ENCODE assay signal across 23 mouse cellular contexts in the genomic region with DNA sequence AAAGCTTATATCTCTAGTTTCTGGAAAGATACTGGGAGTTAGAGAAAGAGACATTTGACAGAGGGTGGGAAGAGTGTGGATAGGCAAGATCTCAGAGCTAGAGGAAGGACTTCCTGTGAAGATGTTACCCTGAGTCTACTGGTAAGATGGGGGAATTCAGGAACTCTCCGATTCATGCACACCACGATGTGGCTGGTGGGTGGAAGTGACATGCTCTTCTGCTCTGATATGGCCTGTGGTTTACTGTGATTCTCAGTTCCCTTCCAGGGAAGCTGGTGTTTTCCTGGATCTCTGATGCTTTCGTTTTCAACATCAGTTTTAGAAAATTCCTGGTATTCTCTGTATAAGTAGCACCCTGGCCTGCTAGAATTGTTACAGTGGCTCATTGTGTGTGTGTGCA. TPM values are rescaled to one million over a fixed set of nuclear protein-coding genes. Genes with fewer than 3 reads are reported as not detected.
DNase-seq lines count a peak whose midpoint lies in the region; ATAC-seq and TF ChIP-seq lines count a peak whose summit lies in the region.
"Had no signal": no experiment of that assay in that cellular context is flagged by ENCODE, and none has a peak within 500 bp of the region (broad histone marks: within the 10 kb centered on the region; RNA-seq: fewer than 3 reads in every experiment).

No protein-coding gene starts in this region.

- in situ Hi-C loops in CH12.LX (cut with MboI; ENCODE audit: low pct_ligation_motif_present, low pct_unique_long_range_greater_than_20kb, low sequenced_read_pairs) = no loop called here

- H3K4me3 ChIP-seq in thymus, adult 2 months (ENCODE audit: control insufficient read depth, insufficient read depth, low read length) = no peak overlapping the region
- H3K4me3 ChIP-seq in CH12.LX (replicated peaks in 1 of 3; ENCODE audit: low read depth in 2 of 3, low read length in 2 of 3, poor library complexity in 1 of 3) = no peak overlapping the region
- H3K4me3 ChIP-seq in kidney, adult 2 months (ENCODE audit: insufficient read depth, low read depth, low read length) = no peak overlapping the region
- H3K4me3 ChIP-seq: embryonic facial prominence, embryonic 10.5 days; embryonic facial prominence, embryonic 12.5 days; forebrain, embryonic 13.5 days; forebrain, embryonic 15.5 days had no signal

- peaks cover 12% of the 10 kb centered on the region for H3K4me1 ChIP-seq in thymus, adult 2 months (replicated peaks; ENCODE audit: control insufficient read depth, insufficient read depth, low read length)
- H3K4me1 ChIP-seq in CH12.LX (ENCODE audit: control insufficient read depth in 1 of 2, insufficient read depth in 2 of 2) = peaks cover 4 to 21% of the 10 kb centered on the region in 2 experiments; a peak in 3 of 4 replicates
- no peaks in the 10 kb centered on the region for H3K4me1 ChIP-seq in kidney, adult 2 months (ENCODE audit: control insufficient read depth, insufficient read depth, low read length)
- H3K4me1 ChIP-seq: embryonic facial prominence, embryonic 10.5 days; embryonic facial prominence, embryonic 12.5 days; forebrain, embryonic 13.5 days; forebrain, embryonic 15.5 days had no signal

- 0 out of 2 replicates have a peak overlapping the region, but pooled peaks have one; percentile 6 for H3K9ac ChIP-seq in CH12.LX (ENCODE audit: insufficient read depth, low read depth)
- H3K9ac ChIP-seq: embryonic facial prominence, embryonic 12.5 days; forebrain, embryonic 13.5 days; forebrain, embryonic 15.5 days; forebrain, postnatal 0 days had no signal

- TF ChIP-seq POLR2A in thymus, adult 2 months (IDR thresholded peaks at IDR 0.05; ENCODE audit: control insufficient read depth, extremely low read depth, insufficient read depth, low read length, poor library complexity) = no peak
- TF ChIP-seq POLR2A in CH12.LX (IDR thresholded peaks at IDR 0.05; ENCODE audit: low read depth, low read length) = no peak
- TF ChIP-seq POLR2A in kidney, adult 2 months (IDR thresholded peaks at IDR 0.05; ENCODE audit: low read depth, low read length) = no peak

- no peaks in the 10 kb centered on the region for H3K27me3 ChIP-seq in thymus, adult 2 months (ENCODE audit: control insufficient read depth, insufficient read depth, low read length)
- no peaks in the 10 kb centered on the region for H3K27me3 ChIP-seq in CH12.LX (replicated peaks)
- H3K27me3 ChIP-seq in kidney, adult 2 months (replicated peaks; ENCODE audit: control insufficient read depth, insufficient read depth, low read length) = no peaks in the 10 kb centered on the region
- H3K27me3 ChIP-seq: embryonic facial prominence, embryonic 12.5 days; forebrain, embryonic 13.5 days; forebrain, embryonic 15.5 days had no signal

- WGBS in thymus, adult 2 months = 17% methylated on average over 3 of the region's 3 CpGs
- WGBS in kidney, adult 2 months = 71% methylated on average over 3 of the region's 3 CpGs

- H3K9me3 ChIP-seq in CH12.LX (replicated peaks; ENCODE audit: low read length) = no peaks in the 10 kb centered on the region
- H3K9me3 ChIP-seq: embryonic facial prominence, embryonic 10.5 days; embryonic facial prominence, embryonic 12.5 days; forebrain, embryonic 13.5 days; forebrain, embryonic 15.5 days had no signal

- ATAC-seq in granulocyte monocyte progenitor cell, adult 5-6 weeks (replicated peaks; ENCODE audit: poor library complexity, severe bottlenecking) = peak; percentile 96
- peak; percentile 86 for ATAC-seq in megakaryocyte progenitor cell, adult 5-6 weeks (replicated peaks; ENCODE audit: poor library complexity)
- ATAC-seq: forebrain, embryonic 13.5 days; forebrain, embryonic 15.5 days; forebrain, postnatal 0 days had no signal

- dilution Hi-C loops in CH12.LX (cut with MboI; ENCODE audit: extremely low pct_ligation_motif_present, extremely low pct_unique_long_range_greater_than_20kb, low sequenced_read_pairs) = no loop called here

- no peak for TF ChIP-seq CTCF in thymus, adult 2 months (IDR thresholded peaks at IDR 0.05; ENCODE audit: borderline replicate concordance, control insufficient read depth, extremely low read depth, insufficient read depth, low read length, poor library complexity)
- TF ChIP-seq CTCF in CH12.LX (conservative IDR thresholded peaks at IDR 0.05 in 1 of 2, IDR thresholded peaks at IDR 0.05 in 1 of 2; ENCODE audit: low read depth in 2 of 2, low read length in 2 of 2) = no peak
- no peak for TF ChIP-seq CTCF in kidney, adult 2 months (conservative IDR thresholded peaks at IDR 0.05; ENCODE audit: insufficient read depth, insufficient read length, low read depth, low read length)

- peak; percentile 19; the same call in 1 of the 2 replicates for TF ChIP-seq EP300 in CH12.LX (IDR thresholded peaks at IDR 0.05; ENCODE audit: low read length)

- H3K4me2 ChIP-seq in CH12.LX (ENCODE audit: insufficient read depth, low read depth, poor library complexity, severe bottlenecking) = no peak overlapping the region
- H3K4me2 ChIP-seq: embryonic facial prominence, embryonic 12.5 days; forebrain, embryonic 13.5 days; forebrain, embryonic 15.5 days had no signal

- no peaks in the 10 kb centered on the region for H3K36me3 ChIP-seq in thymus, adult 2 months (ENCODE audit: control insufficient read depth, insufficient read depth, low read length)
- H3K36me3 ChIP-seq in CH12.LX (replicated peaks in 1 of 2; ENCODE audit: control insufficient read depth in 1 of 2, insufficient read depth in 1 of 2, low read length in 1 of 2) = no peaks in the 10 kb centered on the region
- H3K36me3 ChIP-seq in kidney, adult 2 months (ENCODE audit: control insufficient read depth, insufficient read depth, low read length) = no peaks in the 10 kb centered on the region
- H3K36me3 ChIP-seq: embryonic facial prominence, embryonic 10.5 days; embryonic facial prominence, embryonic 12.5 days; forebrain, embryonic 15.5 days had no signal

- no peaks in the 10 kb centered on the region for H3K79me2 ChIP-seq in CH12.LX (replicated peaks; ENCODE audit: control insufficient read depth, extremely low read depth, insufficient read depth, poor library complexity, severe bottlenecking)

- TF ChIP-seq RAD21 in CH12.LX (IDR thresholded peaks at IDR 0.05; ENCODE audit: low read depth, low read length) = no peak

- no peak for DNase-seq in thymus, adult 2 months
- DNase-seq in thymus, postnatal 10 days (ENCODE audit: low spot score in 2 of 2) = no peak
- peak; percentile 19 for DNase-seq in CH12.LX (ENCODE audit: extremely low read depth)
- no peak for DNase-seq in kidney, adult 2 months
- no peak for DNase-seq in gastrocnemius, postnatal 4 days (ENCODE audit: low spot score in 2 of 2)
- no peak for DNase-seq in adrenal gland, postnatal 36 days
- DNase-seq: adrenal gland, adult 2 months; adrenal gland, postnatal 10 days; B cell, adult 2 months; cerebellum, adult 11 months; cerebellum, adult 18-20 months; cerebellum, adult 8-10 months; cerebellum, adult 9-11 months; cerebellum, postnatal 14 days; cerebellum, postnatal 36 days; forebrain, postnatal 0 days had no signal

- 0 out of 2 replicates have a peak overlapping the region, but pooled peaks have one; percentile 2 for H3K27ac ChIP-seq in thymus, adult 2 months (ENCODE audit: control insufficient read depth, insufficient read depth, low read length)
- no peak overlapping the region for H3K27ac ChIP-seq in CH12.LX (ENCODE audit: insufficient read depth, low read depth)
- no peak overlapping the region for H3K27ac ChIP-seq in kidney, adult 2 months (ENCODE audit: insufficient read depth, low read depth, low read length)
- H3K27ac ChIP-seq: embryonic facial prominence, embryonic 10.5 days; embryonic facial prominence, embryonic 12.5 days; forebrain, embryonic 13.5 days; forebrain, embryonic 15.5 days had no signal

TF ChIP-seq in CH12.LX, 34 proteins besides CTCF, POLR2A, EP300 and RAD21 (continues in another document):
- TF ChIP-seq RCOR1 (conservative IDR thresholded peaks at IDR 0.05; ENCODE audit: low read depth, low read length) = no peak
- TF ChIP-seq MEF2A (IDR thresholded peaks at IDR 0.05; ENCODE audit: borderline replicate concordance, low read depth, low read length) = no peak
- no peak for TF ChIP-seq NRF1 (IDR thresholded peaks at IDR 0.05; ENCODE audit: low read depth, low read length)

RNA-seq across cellular contexts. Expression of gene Slc30a4, which starts 9.4 kb away (rescaled TPM):
- 7.3 and 8.0 TPM in 2 replicates for polyA plus RNA-seq in thymus, adult 2 months (2012; rRNA removed)
- total RNA-seq in CH12.LX (2012; rRNA removed) (10.5 and 11.4 TPM in 2 replicates), CH12.LX (2014; rRNA removed) (20.5 and 23.6 TPM in 2 replicates)
- polyA plus RNA-seq in CH12.LX (2012; ENCODE audit: insufficient read length, low read depth) = 7.8 and 9.0 TPM in 2 replicates
- total RNA-seq in granulocyte monocyte progenitor cell, adult 5-6 weeks (2014; fragmentation: Nextera tagmentation) = 1.3 and 2.0 TPM in 2 replicates
- total RNA-seq in granulocyte monocyte progenitor cell, adult 5-6 weeks (2017) = 1.3 and 2.1 TPM in 2 replicates
- total RNA-seq in megakaryocyte progenitor cell, adult 5-6 weeks (2015) = 1.8 and 2.1 TPM in 2 replicates
- total RNA-seq in megakaryocyte progenitor cell, adult 5-6 weeks (2017) = 2.5 and 2.7 TPM in 2 replicates
- polyA plus RNA-seq in kidney, adult 2 months (2012; rRNA removed) = 5.7 and 6.2 TPM in 2 replicates
- 10 to 100 TPM; 20.0 to 21.3 TPM for total RNA-seq in gastrocnemius, postnatal 4 days (2021)
- total RNA-seq in adrenal gland, postnatal 36 days (2021) = 10 to 100 TPM; 29.4 to 37.7 TPM
- total RNA-seq: MEL had no signal

RNA-seq across cellular contexts. Expression of gene Bloc1s6, which starts 26.4 kb away (rescaled TPM):
- 38.3 and 40.5 TPM in 2 replicates for polyA plus RNA-seq in thymus, adult 2 months (2012; rRNA removed)
- total RNA-seq in CH12.LX (2012; rRNA removed) (23.4 and 25.5 TPM in 2 replicates), CH12.LX (2014; rRNA removed) (53.4 and 60.3 TPM in 2 replicates)
- 42.0 and 42.3 TPM in 2 replicates for polyA plus RNA-seq in CH12.LX (2012; ENCODE audit: insufficient read length, low read depth)
- total RNA-seq in granulocyte monocyte progenitor cell, adult 5-6 weeks (2014; fragmentation: Nextera tagmentation) = 25.7 and 31.8 TPM in 2 replicates
- total RNA-seq in granulocyte monocyte progenitor cell, adult 5-6 weeks (2017) = 38.8 and 39.9 TPM in 2 replicates
- 15.5 and 18.9 TPM in 2 replicates for total RNA-seq in megakaryocyte progenitor cell, adult 5-6 weeks (2015)
- 18.8 and 28.1 TPM in 2 replicates for total RNA-seq in megakaryocyte progenitor cell, adult 5-6 weeks (2017)
- 28.4 and 29.2 TPM in 2 replicates for polyA plus RNA-seq in kidney, adult 2 months (2012; rRNA removed)
- 10 to 100 TPM; 23.8 to 26.0 TPM for total RNA-seq in gastrocnemius, postnatal 4 days (2021)
- 10 to 100 TPM; 24.5 to 29.8 TPM for total RNA-seq in adrenal gland, postnatal 36 days (2021)

RNA-seq across cellular contexts. Expression of gene Sqor, which starts 53.1 kb away (rescaled TPM):
- 12.2 and 15.2 TPM in 2 replicates for polyA plus RNA-seq in thymus, adult 2 months (2012; rRNA removed)
- total RNA-seq in CH12.LX (2012; rRNA removed) = 0.50 and 0.85 TPM in 2 replicates
- total RNA-seq in CH12.LX (2014; rRNA removed) = not detected in 2 replicates
- polyA plus RNA-seq in CH12.LX (2012; ENCODE audit: insufficient read length, low read depth) = not detected in 2 replicates
- 22.7 and 29.0 TPM in 2 replicates for total RNA-seq in granulocyte monocyte progenitor cell, adult 5-6 weeks (2014; fragmentation: Nextera tagmentation)
- 26.4 and 36.6 TPM in 2 replicates for total RNA-seq in granulocyte monocyte progenitor cell, adult 5-6 weeks (2017)
- total RNA-seq in megakaryocyte progenitor cell, adult 5-6 weeks (2015) = 29.5 and 34.6 TPM in 2 replicates
- 35.5 and 41.0 TPM in 2 replicates for total RNA-seq in megakaryocyte progenitor cell, adult 5-6 weeks (2017)
- 79.1 and 84.5 TPM in 2 replicates for polyA plus RNA-seq in kidney, adult 2 months (2012; rRNA removed)
- 10 to 100 TPM; 10.4 to 11.4 TPM for total RNA-seq in gastrocnemius, postnatal 4 days (2021)
- total RNA-seq in adrenal gland, postnatal 36 days (2021) = 10 to 100 TPM; 57.2 to 63.0 TPM

Comparison
In these comparisons a context has a peak if more than half of its experiments do, and no peak if none do; other contexts are left out.
1. RNA of gene Sqor, which starts 53.1 kb away (total RNA-seq): 57.2 to 63.0 TPM in adrenal gland, postnatal 36 days, 29.5 to 41.0 TPM in megakaryocyte progenitor cell, adult 5-6 weeks, 22.7 to 36.6 TPM in granulocyte monocyte progenitor cell, adult 5-6 weeks and 10.4 to 11.4 TPM in gastrocnemius, postnatal 4 days; 0.50 to 0.85 TPM in CH12.LX; every median in the first group is over 4 times any median in the second.